Mouse (Mus musculus): Measurements from ENCODE around the gene Wfdc9.

DNA sequence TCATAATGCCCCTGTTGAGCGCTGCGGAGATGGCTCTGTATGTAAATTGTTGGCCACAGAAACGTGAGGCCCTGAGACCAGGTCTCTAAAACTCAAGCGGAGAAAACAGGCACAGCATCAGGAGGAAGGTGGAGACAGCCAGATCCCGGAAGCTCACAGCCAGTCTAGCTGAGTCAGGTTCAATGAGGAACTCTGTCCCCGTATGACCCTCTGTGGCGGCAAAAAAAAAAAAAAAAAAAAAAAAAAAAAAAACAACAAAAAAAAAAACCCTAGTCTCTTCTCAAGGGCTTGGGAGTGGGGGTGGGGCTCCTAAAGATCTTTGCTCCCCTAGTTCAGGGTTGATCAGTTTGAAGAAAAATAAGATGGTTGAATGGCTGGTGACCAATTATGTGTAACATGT lies 15.3 kb downstream of the Wfdc9 start:
- TF ChIP-seq CTCF (IDR thresholded peaks at IDR 0.05; ENCODE audit: insufficient read depth, low read length), result no peak
- TF ChIP-seq POLR2A (IDR thresholded peaks at IDR 0.05; ENCODE audit: borderline replicate concordance, extremely low read depth, low read depth, low read length), result no peak

Measured in lung, adult 2 months (tissue).